Mouse (Mus musculus) kidney, postnatal 14 days (tissue): ENCODE results near the gene S100z.

Experiments
- DNase-seq: peaks from one replicate; pipeline ENCODE4 v3.0.0; 2022; ENCODE audit warnings: mixed read lengths

S100z gene

DNA sequence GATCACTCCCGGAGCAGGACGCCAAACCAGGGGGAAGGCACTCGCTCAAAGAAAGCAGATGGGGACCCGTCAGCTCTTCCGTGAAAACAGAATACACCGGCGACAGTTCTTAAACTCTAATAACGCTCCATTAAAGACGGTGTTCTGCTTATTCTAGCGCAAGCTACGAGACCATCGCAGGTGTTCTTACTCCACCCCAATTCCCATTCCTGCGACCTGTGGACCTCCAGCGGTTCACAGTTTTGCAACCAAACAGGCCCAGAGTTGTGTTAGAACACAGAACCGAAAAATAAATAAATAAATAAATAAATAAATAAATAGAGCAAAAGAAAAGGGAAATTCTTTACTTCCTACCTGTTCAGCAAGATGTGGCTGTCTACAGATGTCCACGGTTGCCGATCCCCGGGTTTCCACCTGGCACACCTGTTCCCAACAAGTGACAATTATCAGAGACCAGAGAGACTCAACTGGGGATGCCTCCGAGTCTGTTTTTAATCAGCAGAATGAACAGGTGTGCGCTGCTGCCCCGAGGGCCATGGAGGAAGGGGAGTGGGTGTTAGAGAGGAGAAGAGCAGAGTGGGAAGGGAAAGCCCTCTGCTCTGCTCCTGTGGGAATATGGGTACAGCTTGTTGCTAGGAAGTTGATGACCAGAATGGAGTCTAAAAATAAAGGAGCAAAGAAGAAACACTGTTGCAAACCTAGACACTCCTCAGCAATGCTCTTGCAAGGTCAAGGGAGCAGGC, at the start of gene S100z:
S100z (minus strand) TSS at position 51 of the 743 bp plus-strand sequence.
- DNase-seq = no peak

- peak; percentile 94 for DNase-seq
Measured at GRCm38 (mm10) chr13:95524674-95525491, 46.4 kb upstream of the S100z start, which contains the start of gene F2rl1. Gene F2rl1 (minus strand): TSS chr13:95525227.

GRCm38 (mm10) chr13:95524424-95524673, 45.8 kb upstream of the S100z start:
- DNase-seq = no peak

- DNase-seq = peak; percentile 85
Measured at GRCm38 (mm10) chr13:95523659-95524423, 45.3 kb upstream of the S100z start.

DNA sequence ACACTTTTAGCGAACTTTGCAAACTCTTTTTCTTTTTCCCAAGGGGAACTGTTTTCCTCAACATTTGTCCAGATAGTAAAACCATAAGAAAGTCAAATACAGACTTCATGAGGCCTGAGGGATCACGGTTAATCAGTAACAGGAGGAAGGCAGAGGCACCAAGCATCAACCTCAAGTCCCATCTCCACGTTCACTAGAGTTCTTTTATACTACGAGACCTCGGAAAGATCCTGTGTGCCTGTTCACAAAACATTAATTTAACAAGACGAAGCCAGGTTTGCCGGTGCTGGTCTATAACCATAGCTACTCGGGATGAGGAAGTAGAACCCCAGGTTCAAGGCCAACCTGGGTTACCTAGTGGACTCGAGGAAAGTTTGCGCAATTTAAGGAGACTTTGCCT, 43.7 kb upstream of the S100z start:
- DNase-seq = peak; percentile 24

GRCm38 (mm10) chr13:95521029-95521428, 42.5 kb upstream of the S100z start:
- no peak for DNase-seq

- no peak for DNase-seq
Measured at GRCm38 (mm10) chr13:95514756-95515155, 36.2 kb upstream of the S100z start.

DNA sequence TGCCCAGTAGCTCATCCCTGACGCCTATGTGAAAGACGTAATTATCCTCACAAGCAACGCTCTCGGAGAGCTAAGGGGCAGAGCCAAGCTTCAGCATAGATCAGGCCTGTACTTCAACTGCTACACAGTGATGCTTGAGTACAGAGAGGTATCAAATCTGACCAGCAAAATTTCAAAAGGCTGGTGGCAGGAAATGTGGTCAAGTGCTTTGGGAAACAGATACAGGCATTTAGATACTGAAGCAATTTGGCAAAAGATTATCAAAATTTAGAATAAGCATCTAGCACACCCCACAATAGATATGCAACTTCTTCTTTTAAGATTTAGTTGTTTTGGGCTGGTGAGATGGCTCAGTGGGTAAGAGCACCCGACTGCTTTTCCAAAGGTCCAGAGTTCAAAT, 31.5 kb upstream of the S100z start:
- DNase-seq = no peak

GRCm38 (mm10) chr13:95503279-95503917, 24.9 kb upstream of the S100z start:
- DNase-seq = no peak

DNA sequence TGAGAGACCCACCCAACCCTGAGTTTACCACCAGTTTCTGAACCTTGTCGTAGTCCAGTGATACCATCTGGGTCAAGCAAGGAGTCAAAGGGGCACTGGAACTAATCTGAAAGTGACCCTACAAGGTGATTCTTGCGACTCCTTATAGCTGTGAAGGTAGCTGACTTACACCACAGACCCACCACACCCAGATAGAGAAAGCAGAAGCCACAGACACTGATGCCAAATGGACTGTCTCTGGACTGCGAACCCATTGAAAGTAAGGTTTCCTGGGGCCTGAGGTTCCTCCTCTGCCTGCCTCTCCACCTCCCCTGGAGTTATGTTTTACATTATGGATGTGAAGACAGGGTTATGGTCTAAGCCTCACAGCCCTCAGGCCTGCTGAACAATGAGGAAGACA, 18.1 kb upstream of the S100z start:
- DNase-seq = no peak

DNA sequence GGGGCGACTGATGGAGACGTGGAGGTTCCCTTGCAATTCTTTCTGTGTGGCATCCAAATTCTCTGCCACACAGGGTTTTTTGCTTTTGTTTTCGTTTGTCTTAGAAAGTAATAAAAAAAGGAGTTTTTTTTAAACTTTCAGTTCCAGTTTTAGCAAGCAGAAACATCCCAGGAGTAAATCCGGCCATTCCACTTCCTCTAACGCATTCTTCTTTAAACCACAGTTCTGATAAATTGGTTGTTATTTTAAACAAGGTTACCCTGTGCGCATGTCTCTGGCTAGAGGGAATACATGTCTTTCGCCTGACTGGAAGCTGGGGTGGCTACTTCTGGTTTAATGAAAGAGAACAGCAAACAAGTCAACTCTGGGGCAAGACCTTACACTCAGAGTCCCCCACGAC, 16.3 kb upstream of the S100z start:
- no peak for DNase-seq

GRCm38 (mm10) chr13:95493296-95493695, 14.8 kb upstream of the S100z start:
- no peak for DNase-seq

DNA sequence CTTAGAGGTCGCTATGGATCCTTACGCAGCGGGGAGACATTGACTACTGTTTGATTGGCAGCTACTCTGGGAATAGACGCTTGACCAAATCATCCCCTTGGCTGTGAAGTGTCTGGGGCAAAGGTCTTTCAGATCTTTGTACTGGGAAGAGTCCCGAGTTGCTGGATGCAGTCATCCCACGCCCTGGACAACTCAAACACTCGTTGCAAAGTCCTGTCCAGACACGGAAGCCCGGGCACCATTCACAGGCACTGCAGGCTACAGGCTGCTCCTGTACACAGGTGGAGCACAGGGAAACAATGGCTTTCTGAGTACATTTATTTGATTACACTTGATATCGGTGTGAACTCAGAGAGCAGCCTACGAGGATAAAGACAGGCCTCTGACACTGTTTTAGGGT, 12.8 kb upstream of the S100z start:
- DNase-seq = peak; percentile 16

DNA sequence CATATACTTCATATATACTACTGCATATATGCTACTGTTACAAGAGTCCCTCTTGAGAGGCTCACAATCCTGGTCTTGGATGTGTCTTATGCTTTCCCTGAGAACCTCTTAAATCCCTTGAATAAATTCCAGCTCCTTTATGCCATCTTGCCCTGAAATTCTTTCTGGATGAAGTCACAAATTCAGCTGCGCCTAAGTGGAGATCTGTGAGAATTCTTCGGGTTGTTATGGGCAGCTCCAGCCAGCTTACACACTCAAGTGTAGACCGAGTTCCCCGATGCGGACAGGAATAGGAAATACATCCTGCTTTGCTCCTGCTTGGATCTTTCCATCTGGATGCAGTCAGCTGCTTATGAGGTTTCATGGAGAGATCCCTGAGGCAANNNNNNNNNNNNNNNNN, 6.1 kb upstream of the S100z start:
- peak; percentile 17 for DNase-seq

DNA sequence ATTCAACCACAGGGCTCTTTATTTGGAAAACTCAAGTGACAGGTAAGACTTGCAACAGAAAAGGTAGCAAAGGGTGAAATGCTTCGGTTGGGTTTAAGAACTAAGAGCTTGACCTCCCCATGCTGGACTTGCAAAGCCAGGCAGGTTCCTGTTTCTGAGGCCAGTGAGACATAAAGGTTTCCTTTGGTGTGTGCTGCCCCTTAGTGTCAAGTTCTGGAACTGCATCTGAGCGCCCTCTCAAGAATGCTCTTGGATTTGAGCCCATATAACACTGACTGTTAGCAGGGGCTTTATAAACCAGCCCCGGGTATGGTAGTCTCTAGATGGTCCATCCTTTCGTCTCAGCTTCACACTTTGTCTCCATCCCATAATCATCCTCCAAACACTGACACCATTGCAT, 2.9 kb upstream of the S100z start:
- DNase-seq = peak; percentile 78

DNA sequence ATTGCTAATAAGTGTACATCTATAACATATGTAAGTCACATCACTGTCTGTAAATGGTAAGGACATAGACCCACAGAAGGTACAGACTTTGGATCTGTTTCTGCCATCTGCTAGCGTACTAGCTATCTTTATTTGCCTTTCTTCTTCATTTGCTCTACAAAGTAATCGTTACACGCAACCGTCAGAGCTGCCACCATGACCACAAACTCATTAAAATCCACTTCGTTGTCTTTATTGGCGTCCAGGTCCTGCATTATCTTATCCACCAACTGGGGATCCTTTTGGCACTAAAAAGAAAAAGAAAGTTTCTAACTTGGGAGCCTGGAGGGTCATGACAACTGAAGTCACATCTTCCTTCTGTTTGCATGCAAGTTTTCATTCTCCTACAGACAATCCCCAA, 1.3 kb downstream of the S100z start:
- no peak for DNase-seq

DNA sequence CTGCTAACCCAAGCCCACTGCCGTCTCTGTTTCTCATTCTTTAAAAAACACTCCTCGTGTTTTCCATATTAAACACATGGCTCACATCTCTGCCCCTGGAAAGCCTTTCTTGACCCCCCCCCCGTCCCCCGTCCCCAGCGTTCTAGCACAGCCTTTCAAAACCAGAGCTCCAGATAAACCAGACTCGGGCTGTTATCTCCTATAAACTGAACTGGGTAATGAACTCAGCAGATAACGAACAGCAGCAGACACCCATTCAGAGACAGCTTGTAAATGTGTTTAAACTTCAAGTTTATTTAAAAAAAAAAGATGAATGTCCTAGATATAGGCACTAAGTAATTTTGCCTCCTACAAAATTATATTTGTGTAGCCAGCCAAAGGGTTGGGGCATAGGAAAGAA, 3.4 kb downstream of the S100z start:
- no peak for DNase-seq

DNA sequence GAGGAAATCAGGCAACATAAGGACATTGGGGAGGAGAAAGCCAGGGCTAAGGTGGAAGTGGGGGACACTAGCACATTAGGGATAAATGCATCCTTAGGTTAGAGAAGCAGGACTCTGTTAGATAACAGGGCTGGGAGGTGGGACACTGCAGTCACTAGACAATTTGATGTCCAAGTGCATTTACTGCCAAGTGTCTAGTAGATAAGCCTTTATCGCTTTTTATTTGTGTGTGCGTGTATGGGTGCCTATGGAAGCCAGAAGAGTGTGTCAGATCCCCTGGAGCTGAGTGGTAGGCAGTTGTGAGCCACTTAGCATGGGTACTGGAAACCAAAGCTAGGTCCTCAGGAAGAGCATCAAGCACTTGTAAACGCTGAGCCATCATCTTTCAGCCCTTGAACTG, 4.2 kb downstream of the S100z start:
- no peak for DNase-seq

GRCm38 (mm10) chr13:95470970-95471369, 7.6 kb downstream of the S100z start:
- DNase-seq = no peak

DNA sequence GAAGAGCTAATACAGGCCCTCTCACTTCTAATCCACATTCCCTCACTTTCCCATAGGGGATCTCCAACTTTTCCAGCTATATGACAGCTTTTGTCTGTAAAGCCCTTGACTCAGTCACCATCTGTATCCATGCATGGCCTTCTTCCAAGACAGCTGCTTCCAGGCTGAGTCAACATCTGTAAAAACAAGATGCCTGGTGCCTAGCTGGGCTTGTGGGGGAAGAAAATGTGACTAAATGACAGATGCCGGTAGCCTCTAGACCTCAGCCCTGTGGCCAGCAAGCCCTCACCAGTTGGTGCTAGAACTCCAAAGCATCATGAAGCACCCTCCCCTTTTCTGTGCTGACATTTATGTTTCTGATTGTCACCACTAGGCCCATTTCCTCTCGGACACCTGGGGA, 27.0 kb downstream of the S100z start:
- no peak for DNase-seq

GRCm38 (mm10) chr13:95450636-95451210, 27.8 kb downstream of the S100z start:
- no peak for DNase-seq

DNA sequence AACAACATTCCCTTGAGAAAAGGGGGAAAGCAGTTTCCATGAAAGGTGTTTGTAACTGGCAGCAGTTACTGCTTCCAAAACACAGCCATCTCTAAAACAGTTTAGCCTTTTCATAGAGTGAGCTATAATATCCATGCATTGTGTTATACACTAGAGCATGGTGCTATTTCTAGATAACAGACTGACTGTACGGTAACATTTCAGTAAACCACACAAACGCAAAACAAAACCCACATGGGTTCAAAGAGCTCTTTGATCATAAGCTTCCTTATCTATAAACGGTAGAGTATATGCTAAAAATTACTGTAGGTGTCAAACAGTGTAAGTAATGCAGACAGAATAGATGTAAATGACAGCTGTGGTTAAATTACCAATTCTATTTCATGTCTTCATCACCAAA, 28.8 kb downstream of the S100z start:
- DNase-seq = no peak

GRCm38 (mm10) chr13:95444824-95445223, 33.7 kb downstream of the S100z start, which contains the start of gene Crhbp:
Gene Crhbp (minus strand): TSS chr13:95444924.
- DNase-seq = no peak
